Mouse (Mus musculus) neutrophil, adult 5-6 weeks (primary cell): ENCODE measurements around the gene Efna1. TPM values are rescaled to one million over a fixed set of nuclear protein-coding genes. Genes with fewer than 3 reads are reported as not detected.
A peak's percentile ranks its signal among the peaks of the same experiment; 100 is the strongest.

ENCODE experiments used
- ATAC-seq: fragments of 151-379, 151-347 bp; 2 replicates; pipeline ENCODE4 v1.8.0; 2017; ENCODE audit warnings: mild to moderate bottlenecking, moderate TSS enrichment; ENCODE audit not compliant: insufficient number of reproducible peaks, poor library complexity, low FRiP score, severe bottlenecking; ENCODE audit errors: extremely low read depth
- total RNA-seq: library from RNA; stranded (forward); fragments of 200-1000 nt; gene quantifications from 2 replicates; pipeline ENCODE4 v1.2.3, GENCODE M21; 2017

Efna1 gene
- total RNA-seq, 1 experiment from 2014 or later = 1.3 TPM

DNA sequence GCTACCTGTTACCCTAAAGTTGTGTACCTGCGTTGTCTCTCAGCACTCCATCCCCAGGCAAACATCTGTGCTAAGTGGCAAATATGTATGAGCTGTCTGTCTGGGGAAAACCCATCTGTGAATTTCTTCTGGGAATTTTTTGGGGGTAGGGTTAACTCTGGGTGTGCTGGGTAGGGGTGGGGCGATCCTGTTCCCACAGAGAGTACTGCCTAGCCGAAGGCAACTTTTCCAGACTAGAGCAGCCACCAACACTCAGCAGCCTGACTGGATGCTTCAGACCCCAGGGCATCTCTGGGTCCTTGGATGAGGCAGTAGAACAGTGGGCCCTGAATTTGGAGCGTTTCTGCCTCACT, 1.3 kb upstream of the Efna1 start:
- ATAC-seq = no peak

GRCm38 (mm10) chr3:89281579-89282290, 793 bp upstream of the Efna1 start:
- peak; percentile 66 for ATAC-seq

DNA sequence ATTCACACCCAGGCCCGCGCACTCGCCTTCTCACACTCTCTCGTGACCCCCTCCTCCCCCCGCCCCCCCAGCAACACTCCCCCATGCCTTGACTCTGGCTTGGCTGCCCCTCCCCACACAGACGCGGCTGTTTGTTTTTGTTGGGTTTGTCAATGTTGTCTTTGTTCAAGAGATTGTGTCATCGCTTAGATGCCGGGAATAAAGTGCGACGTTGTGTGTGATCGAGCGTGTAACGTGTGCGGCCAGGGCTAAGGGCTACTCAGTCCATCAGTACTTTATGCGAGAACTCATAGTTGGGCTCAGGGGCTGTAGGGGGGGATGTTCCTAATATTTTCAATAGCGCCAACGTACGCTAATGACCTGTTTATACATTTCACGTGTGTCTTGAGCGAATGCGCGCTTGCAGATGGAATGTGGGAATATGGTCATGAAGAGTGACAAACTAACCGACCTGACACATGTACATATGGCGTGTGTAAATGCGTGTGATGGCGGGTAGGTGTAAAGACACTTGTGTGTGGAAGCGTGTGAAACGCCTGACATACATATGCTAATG, 814 bp downstream of the Efna1 start:
- ATAC-seq = no peak

GRCm38 (mm10) chr3:89279153-89279890, 1.6 kb downstream of the Efna1 start:
- peak; percentile 22; the same call in 1 of the 2 replicates for ATAC-seq

DNA sequence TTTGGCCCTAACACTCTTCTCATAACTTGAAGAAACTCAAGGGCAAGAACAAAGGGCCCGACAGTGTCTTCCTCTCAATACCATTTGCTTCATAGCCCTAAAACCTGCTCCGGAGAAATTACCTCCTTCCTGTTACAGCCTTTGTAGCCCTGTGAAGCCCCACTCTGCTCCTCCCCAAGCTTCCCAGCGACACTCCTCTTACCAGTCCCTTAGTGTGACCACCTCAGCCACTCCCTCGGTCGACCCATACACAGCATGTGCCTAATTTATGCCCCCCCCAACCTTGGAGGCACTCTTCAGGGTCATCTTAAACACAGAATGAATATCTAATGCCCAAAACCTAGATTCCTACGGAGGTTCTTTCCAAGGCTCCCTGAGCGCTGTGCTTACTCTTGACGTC, 2.3 kb downstream of the Efna1 start:
- ATAC-seq = no peak

- no peak for ATAC-seq
Measured at GRCm38 (mm10) chr3:89278107-89278506, 2.8 kb downstream of the Efna1 start.

GRCm38 (mm10) chr3:89277281-89278021, 3.5 kb downstream of the Efna1 start:
- ATAC-seq = no peak

GRCm38 (mm10) chr3:89276061-89276460, 4.9 kb downstream of the Efna1 start:
- ATAC-seq = no peak

DNA sequence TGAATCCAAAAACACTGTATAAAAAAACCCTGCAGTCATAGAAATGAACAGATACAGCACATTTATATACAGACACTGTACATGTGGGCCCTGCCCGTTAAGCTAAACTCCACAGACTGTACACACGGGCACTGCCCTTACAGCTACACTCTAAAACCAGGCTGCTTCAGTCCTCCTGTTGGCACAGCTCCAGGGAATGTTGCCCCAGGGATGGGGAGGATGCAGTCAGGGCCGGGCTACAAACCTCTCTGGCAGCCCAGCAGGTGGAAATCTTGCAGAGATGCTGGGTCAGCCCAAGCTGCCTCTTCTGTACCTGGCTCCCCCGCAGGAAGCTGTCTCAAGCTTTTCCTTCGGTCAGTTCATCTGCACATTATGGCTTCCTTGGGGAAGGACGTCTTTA, 9.2 kb downstream of the Efna1 start:
- no peak for ATAC-seq

- ATAC-seq = no peak
Measured at GRCm38 (mm10) chr3:89270891-89271290, 10.1 kb downstream of the Efna1 start.

GRCm38 (mm10) chr3:89270051-89270755, 10.7 kb downstream of the Efna1 start, which contains the start of gene Slc50a1:
TSS of gene Slc50a1 (minus strand) at chr3:89270570.
- peak; percentile 34 for ATAC-seq

DNA sequence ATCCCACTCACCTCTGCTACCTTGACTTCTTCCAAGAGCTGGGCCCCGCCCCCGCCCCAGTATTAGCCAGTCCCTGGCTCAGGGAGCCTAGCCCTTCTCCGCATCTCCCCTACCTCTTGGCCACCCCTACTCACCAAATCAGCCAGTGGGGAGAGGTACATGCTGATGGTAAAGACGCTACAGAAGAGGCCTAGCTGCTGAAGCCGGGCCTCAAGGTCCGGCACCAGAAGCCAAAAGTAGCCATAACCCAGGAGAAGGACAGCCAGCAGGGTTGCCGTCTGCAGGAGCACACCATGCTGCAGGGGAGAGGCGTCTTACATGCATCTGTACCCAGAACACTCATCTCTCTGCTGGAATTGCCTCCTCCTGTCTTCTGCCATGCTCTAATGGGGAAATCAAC, 12.0 kb downstream of the Efna1 start:
- no peak for ATAC-seq

DNA sequence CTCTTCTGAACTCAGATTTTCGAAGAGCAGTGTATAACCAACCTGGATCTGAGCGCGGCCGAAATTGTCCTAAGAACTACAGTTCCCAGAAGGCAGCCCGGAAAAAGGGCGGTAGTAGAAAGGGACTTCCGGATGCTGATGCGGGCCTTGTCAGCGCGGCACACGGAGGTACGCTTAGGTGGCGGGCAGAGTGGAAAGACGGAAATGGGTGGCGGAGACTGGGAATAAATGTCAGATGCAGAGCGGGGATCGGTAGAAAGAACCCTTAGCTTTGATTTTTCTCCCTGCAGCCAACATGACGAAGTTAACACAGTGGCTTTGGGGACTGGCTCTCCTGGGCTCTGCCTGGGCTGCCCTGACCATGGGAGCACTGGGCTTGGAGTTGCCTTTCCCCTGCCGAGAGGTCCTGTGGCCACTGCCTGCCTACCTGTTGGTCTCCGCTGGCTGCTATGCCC, 14.5 kb downstream of the Efna1 start:
- ATAC-seq = peak; percentile 88

- ATAC-seq = no peak
Measured at GRCm38 (mm10) chr3:89262417-89262816, 18.5 kb downstream of the Efna1 start.

- ATAC-seq = no peak
Measured at GRCm38 (mm10) chr3:89260211-89260610, 20.7 kb downstream of the Efna1 start.

DNA sequence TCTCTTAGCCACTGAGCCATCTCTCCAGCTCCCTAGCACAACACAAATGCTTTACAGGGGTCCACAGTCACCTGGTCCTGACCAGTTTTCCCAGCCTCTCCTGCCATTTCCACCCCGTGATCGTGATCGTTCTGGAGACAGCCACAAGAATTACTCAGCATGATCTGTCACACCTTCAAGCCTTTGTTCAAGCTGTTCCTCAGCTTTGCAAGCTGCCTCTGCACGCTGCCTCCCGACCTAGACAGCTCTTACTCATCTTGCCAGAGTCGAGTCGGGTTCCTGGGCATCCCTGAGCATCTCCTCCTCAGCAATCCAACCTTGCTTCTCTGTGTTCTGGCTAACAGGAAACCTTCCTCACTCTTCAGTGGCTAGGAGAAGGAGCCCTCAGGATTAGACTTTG, 21.9 kb downstream of the Efna1 start, which contains the start of gene Dpm3:
Gene Dpm3 (plus strand): TSS at position 283 of the 400 bp plus-strand sequence.
- no peak for ATAC-seq

DNA sequence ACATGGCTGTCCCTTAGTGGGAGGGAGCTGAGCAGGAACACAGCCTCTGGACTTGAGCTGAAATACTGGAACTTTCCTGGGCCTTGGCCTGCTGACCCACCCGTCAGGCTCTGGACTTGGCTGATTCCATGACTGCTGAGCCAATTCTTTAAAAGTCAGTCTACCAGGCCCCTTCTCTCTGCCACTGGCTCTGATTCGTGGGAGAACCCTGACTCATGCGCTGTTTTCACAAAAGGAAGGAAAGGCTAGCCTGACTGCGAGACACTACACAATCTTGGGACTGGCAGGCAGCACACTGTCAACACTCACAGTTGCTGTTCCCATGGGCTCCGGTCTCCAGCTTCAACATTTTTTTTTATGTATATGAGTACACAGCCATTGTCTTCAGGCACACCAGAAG, 24.8 kb downstream of the Efna1 start:
- ATAC-seq = no peak

GRCm38 (mm10) chr3:89254994-89255393, 25.9 kb downstream of the Efna1 start:
- ATAC-seq = no peak
